Mouse (Mus musculus) liver, adult 2 months (tissue): ENCODE results near the gene Prdm13. TPM values are rescaled to one million over a fixed set of nuclear protein-coding genes. Genes with fewer than 3 reads are reported as not detected.
A peak's percentile ranks its signal among the peaks of the same experiment; 100 is the strongest.

Source experiments
- DNase-seq: peaks from one replicate; pipeline ENCODE4 v3.0.0-alpha.2; 2011; ENCODE audit warnings: low read depth, low spot score; ENCODE audit errors: extremely low read depth
- H3K27ac ChIP-seq: fragments of 200-500 bp; replicated peaks from 2 replicates; pipeline ENCODE4 v1.5.1; 2012; ENCODE audit warnings: low read depth, mild to moderate bottlenecking, control low read depth, inconsistent platforms, low read length; ENCODE audit not compliant: insufficient read depth
- H3K27me3 ChIP-seq: fragments of 200-500 bp; 2 replicates; pipeline ENCODE4 v1.6.1; 2012; ENCODE audit warnings: mild to moderate bottlenecking, moderate library complexity, low read length, inconsistent platforms; ENCODE audit not compliant: control insufficient read depth, insufficient read depth
- H3K36me3 ChIP-seq: fragments of 200-500 bp; 2 replicates; pipeline ENCODE4 v1.6.1; 2012; ENCODE audit warnings: low read length, inconsistent platforms; ENCODE audit not compliant: control insufficient read depth, insufficient read depth
- H3K4me1 ChIP-seq: fragments of 200-500 bp; 2 replicates; pipeline ENCODE4 v1.6.1; 2011; ENCODE audit warnings: low read length; ENCODE audit not compliant: control insufficient read depth, insufficient read depth
- H3K4me3 ChIP-seq: fragments of 200-500 bp; 2 replicates; pipeline ENCODE4 v1.5.1; 2011; ENCODE audit warnings: low read depth, mild to moderate bottlenecking, control low read depth, low read length, moderate library complexity; ENCODE audit not compliant: insufficient read depth
- H3K79me2 ChIP-seq: fragments of 200-500 bp; 2 replicates; pipeline ENCODE4 v1.6.1; 2012; ENCODE audit warnings: inconsistent platforms, mild to moderate bottlenecking, low read length, moderate library complexity; ENCODE audit not compliant: control insufficient read depth, insufficient read depth
- H3K9ac ChIP-seq: fragments of 200-500 bp; 2 replicates; pipeline ENCODE4 v1.6.1; 2012; ENCODE audit warnings: low read depth, mild to moderate bottlenecking, control low read depth, inconsistent platforms, low read length
- CTCF ChIP-seq: fragments of 200-500 bp; IDR thresholded peaks from 2 replicates; pipeline ENCODE4 v1.5.1; 2011; ENCODE audit warnings: low read depth, low read length, control low read depth
- POLR2A ChIP-seq: fragments of 200-500 bp; IDR thresholded peaks from 2 replicates; pipeline ENCODE4 v1.6.1; 2011; ENCODE audit warnings: low read length, control low read depth; ENCODE audit not compliant: insufficient read depth; ENCODE audit errors: extremely low read depth
- WGBS: fragments of 180-500 bp; shearing (Covaris S2); methylation state at CpG from one replicate; pipeline ENCODE4 v1.1.7; 2018; 5-methylcytosine and 5-hydroxymethylcytosine counted together
- polyA plus RNA-seq: library from polyadenylated mRNA; depleted of rRNA; stranded (reverse); fragments of >200 nt; gene quantifications from 2 replicates; pipeline ENCODE4 v1.2.3, GENCODE M21; 2012
- total RNA-seq: library from RNA; depleted of rRNA; stranded (reverse); fragments of >200 nt; gene quantifications from 2 replicates; pipeline ENCODE4 v1.2.3, GENCODE M21; 2014

Gene Prdm13
- total and polyA plus RNA-seq, 2 experiments = not detected

DNA sequence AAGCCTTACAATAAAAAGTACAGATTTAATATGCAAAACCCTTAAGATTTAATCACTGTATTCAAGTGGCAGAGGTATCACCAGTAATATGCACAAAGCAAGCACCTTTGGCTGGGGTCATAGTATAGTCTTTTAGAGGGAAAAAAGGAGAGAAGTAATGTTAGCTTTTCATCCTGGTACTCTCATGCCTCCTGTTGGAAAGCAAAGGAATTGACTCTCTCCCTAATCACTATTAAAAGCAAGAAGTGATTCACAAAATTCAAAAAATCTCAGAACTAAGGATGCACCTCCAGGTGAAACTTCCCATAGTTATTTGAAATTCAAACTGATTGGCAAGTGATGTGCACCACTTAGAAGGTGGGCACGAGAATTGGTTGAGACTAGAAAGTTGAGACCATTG, 19.3 kb upstream of the Prdm13 start:
- H3K4me1 ChIP-seq = no peaks in the 10 kb centered on the region
- no peaks in the 10 kb centered on the region for H3K27me3 ChIP-seq
- no peaks in the 10 kb centered on the region for H3K36me3 ChIP-seq
- H3K27ac ChIP-seq = no peak overlapping the region
- WGBS = 42% methylated on average over 1 of the region's 1 CpGs
- H3K9ac ChIP-seq = no peak overlapping the region
- no peak for DNase-seq
- H3K79me2 ChIP-seq = no peaks in the 10 kb centered on the region
- H3K4me3 ChIP-seq = no peak overlapping the region
- TF ChIP-seq POLR2A = no peak
- TF ChIP-seq CTCF = peak; percentile 28

DNA sequence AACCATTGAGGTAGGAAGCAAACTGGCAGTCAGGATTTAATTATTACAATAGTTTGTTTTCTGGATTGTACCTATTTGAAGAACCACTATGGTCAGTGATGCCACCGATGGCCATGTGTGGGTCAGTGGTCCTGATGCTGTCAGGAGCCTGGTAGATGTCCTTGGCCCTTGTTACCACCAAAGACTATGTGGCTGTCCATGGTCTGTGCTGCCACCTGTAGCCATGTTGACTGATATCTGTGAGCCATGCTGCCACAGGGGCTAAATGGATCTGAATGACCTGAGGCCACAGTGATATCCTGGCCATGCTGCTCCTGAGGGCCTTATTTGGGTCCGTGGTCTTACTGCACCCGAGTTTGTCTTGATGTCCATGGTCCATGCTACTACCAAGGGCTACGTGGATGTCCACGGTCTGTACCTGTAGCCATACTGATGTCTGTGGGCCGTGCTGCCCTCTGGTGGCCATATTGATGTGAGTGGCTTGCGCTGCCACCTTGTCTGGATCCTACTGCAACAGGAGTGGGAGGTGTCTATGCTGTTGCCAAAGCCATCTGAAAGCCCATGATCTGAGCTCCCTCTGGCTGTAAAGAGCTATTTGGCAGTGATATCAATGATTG, 10.0 kb upstream of the Prdm13 start:
- DNase-seq = peak; percentile 15
- 26% methylated on average over 7 of the region's 7 CpGs for WGBS
- no peak overlapping the region for H3K9ac ChIP-seq
- H3K4me1 ChIP-seq = no peaks in the 10 kb centered on the region
- H3K79me2 ChIP-seq = no peaks in the 10 kb centered on the region
- H3K36me3 ChIP-seq = no peaks in the 10 kb centered on the region
- TF ChIP-seq POLR2A (no peak), CTCF (peak; percentile 80)
- H3K4me3 ChIP-seq = no peak overlapping the region
- H3K27ac ChIP-seq = no peak overlapping the region
- H3K27me3 ChIP-seq = no peaks in the 10 kb centered on the region

DNA sequence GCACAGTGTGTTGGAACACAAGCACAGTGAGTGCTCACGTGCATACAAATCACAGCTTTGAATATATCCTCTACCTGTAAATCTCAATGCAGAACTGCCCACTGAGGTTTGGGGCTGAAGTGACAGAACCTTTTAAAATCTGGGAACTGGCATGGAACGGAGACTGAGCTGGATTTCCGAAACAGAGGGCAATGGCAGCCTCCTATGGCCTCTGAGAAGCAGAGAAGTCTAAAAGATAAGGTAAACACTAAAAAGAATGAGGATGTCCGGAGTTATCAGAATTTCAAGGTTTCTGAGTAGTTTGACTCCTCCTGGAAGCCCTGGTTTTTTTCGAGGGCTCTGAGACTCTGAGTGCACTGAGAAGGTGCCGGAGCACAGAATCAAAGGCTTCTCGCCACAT, 4.5 kb upstream of the Prdm13 start:
- TF ChIP-seq CTCF = no peak
- TF ChIP-seq POLR2A = no peak
- DNase-seq = no peak
- Histone ChIP-seq H3K27me3 (peaks cover 29% of the 10 kb centered on the region), H3K79me2 (no peaks in the 10 kb centered on the region), H3K27ac (no peak overlapping the region), H3K4me1 (no peaks in the 10 kb centered on the region), H3K4me3 (no peak overlapping the region), H3K36me3 (no peaks in the 10 kb centered on the region), H3K9ac (no peak overlapping the region)
- 21% methylated on average over 7 of the region's 7 CpGs for WGBS

DNA sequence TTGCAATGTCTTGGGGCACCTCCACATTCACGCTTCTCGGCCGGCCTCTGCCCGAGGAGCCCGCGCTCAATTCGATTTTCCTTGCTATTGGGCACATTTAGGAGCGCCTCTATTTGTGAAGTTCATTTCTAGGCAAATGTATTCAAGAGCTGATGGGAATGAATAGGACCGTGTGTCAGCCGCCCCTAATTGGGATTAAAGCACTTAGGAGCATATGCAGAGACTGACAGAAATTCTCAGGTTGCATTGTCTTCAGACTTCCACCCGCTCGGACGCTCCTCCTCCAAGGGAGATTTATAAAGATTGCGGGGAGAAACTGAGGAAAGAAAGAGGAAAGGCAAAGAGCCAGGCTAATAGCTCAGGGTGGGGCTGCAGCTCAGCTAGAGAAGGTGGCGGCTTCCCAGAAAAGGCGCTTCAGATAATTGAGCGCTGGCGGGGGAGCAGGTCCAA, 3.8 kb upstream of the Prdm13 start:
- H3K27me3 ChIP-seq = peaks cover 29% of the 10 kb centered on the region
- no peak overlapping the region for H3K4me3 ChIP-seq
- H3K4me1 ChIP-seq = no peaks in the 10 kb centered on the region
- H3K9ac ChIP-seq = no peak overlapping the region
- H3K36me3 ChIP-seq = no peaks in the 10 kb centered on the region
- H3K79me2 ChIP-seq = no peaks in the 10 kb centered on the region
- WGBS = 5% methylated on average over 18 of the region's 18 CpGs
- H3K27ac ChIP-seq = no peak overlapping the region
- no peak for TF ChIP-seq POLR2A
- no peak for TF ChIP-seq CTCF
- DNase-seq = no peak

DNA sequence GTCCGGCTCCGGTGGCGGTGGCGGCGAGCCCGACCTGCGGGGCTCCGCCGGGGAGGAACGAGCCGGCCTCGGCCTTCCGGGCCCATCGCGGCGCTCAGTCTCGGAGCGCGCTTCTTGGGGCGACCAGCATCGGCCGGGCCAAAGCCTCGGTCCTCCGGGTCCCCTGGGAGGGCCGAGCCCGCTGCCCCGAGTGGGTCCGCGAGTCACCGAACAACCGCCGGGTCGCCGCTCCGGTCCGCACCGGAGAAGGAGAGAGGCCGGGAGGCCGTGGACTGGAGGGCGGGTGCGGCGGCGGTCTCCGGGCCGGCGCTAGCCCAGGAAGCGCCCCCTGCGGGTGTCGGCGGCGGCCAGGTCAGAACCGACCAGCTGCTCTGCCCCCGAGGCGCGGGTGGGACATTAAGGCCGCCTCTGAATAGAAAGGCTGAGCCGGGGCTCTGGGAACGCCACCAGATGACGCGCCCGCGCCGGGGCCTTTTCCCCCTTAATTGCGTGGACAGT, 3.0 kb upstream of the Prdm13 start:
- DNase-seq = no peak
- H3K36me3 ChIP-seq = no peaks in the 10 kb centered on the region
- no peak overlapping the region for H3K9ac ChIP-seq
- peak overlapping the region; percentile 49; the same call in 1 of the 2 replicates for H3K4me3 ChIP-seq
- no peak overlapping the region for H3K27ac ChIP-seq
- TF ChIP-seq CTCF (0 out of 2 replicates have a peak, but pooled peaks have one; percentile 5), POLR2A (no peak)
- H3K27me3 ChIP-seq = peaks cover 30% of the 10 kb centered on the region
- H3K79me2 ChIP-seq = no peaks in the 10 kb centered on the region
- H3K4me1 ChIP-seq = no peaks in the 10 kb centered on the region
- whole genome bisulfite sequencing = under 1% methylated on average over 47 of the region's 64 CpGs
